Mouse (Mus musculus) lung, postnatal 0 days (tissue): ENCODE data around the gene Igf2bp2.

Source experiments
- CTCF ChIP-seq: IDR thresholded peaks from 2 replicates; pipeline ENCODE4 v1.5.1; 2016; ENCODE audit warnings: antibody characterized with exemption, mild to moderate bottlenecking
- EP300 ChIP-seq: IDR thresholded peaks from 2 replicates; pipeline ENCODE4 v1.6.1; 2016; ENCODE audit warnings: antibody characterized with exemption, mild to moderate bottlenecking, control low read depth

DNA sequence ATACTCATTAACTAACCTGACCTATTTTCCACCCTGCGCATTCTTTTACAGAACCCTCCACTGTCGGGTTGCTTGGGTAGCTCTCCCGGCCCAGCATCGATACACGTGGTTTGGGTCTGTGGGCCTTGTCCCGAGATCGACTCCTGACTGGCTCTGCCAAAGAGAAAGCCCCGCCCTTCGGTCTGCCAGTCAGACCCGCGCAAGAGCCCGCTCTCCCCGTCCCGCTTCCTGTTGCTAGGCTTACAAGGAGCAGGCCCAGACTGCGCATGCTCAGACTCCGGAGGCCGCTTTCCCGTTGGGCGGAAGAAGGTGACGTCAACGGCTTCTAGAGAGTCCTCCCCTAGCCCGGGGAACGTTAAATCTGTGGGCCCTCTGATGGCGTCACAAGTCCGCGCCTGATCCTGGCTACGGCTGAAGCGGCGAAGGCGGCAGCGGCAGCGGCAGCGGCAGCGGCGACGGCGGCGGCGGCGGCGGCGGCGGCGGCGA lies 154.0 kb downstream of the Igf2bp2 start, which contains the start of gene Senp2:
- TF ChIP-seq CTCF (no peak), EP300 (no peak)
